ENCODE assay signal across 24 mouse cellular contexts in the genomic region with DNA sequence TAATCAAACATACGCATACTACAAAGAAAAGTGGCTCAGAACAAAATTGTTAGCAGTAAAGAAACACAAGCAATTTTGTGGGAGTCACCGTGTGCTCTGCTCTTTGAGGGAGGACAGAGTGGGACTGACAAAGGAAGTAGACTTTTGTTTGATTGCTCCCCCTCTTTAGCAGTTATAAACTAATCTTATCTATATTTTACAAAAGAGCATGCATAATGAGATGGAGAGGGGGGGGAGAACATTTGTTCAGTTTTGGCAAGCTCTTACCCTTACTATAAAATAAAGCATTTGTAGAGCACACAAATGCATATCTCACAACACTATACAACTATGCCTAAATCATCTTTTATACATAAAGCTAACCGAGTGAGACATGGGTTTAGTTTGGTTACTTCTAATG.
"Had no signal": no experiment of that assay in that cellular context is flagged by ENCODE, and none has a peak within 500 bp of the region (broad histone marks: within the 10 kb centered on the region; RNA-seq: fewer than 3 reads in every experiment).

No protein-coding gene starts in this region.

- H3K27ac ChIP-seq: embryonic facial prominence, embryonic 10.5 days; embryonic facial prominence, embryonic 12.5 days; embryonic facial prominence, embryonic 13.5 days; embryonic facial prominence, embryonic 15.5 days; forebrain, embryonic 10.5 days; forebrain, embryonic 12.5 days; forebrain, embryonic 13.5 days; forebrain, embryonic 15.5 days; gastrocnemius, adult 2 months; heart, adult 2 months had no signal

- H3K27me3 ChIP-seq: embryonic facial prominence, embryonic 12.5 days; embryonic facial prominence, embryonic 13.5 days; embryonic facial prominence, embryonic 15.5 days; forebrain, embryonic 12.5 days; forebrain, embryonic 13.5 days; forebrain, embryonic 15.5 days had no signal

- H3K36me3 ChIP-seq: embryonic facial prominence, embryonic 10.5 days; embryonic facial prominence, embryonic 12.5 days; embryonic facial prominence, embryonic 13.5 days; embryonic facial prominence, embryonic 15.5 days; forebrain, embryonic 10.5 days; forebrain, embryonic 12.5 days; forebrain, embryonic 15.5 days had no signal

- DNase-seq: cerebellum, adult 9-10 months; cerebellum, adult 9-11 months; cerebellum, postnatal 10 days; cerebellum, postnatal 14 days; cerebellum, postnatal 25 days; cerebellum, postnatal 36 days; embryo, embryonic 11 days; forebrain, postnatal 0 days; gastrocnemius, adult 2 months; gastrocnemius, postnatal 10 days; gastrocnemius, postnatal 14 days; gastrocnemius, postnatal 25 days; gastrocnemius, postnatal 36 days; heart, adult 18-20 months; heart, adult 2 months had no signal

- H3K9me3 ChIP-seq: embryonic facial prominence, embryonic 10.5 days; embryonic facial prominence, embryonic 12.5 days; embryonic facial prominence, embryonic 13.5 days; embryonic facial prominence, embryonic 15.5 days; forebrain, embryonic 10.5 days; forebrain, embryonic 12.5 days; forebrain, embryonic 13.5 days; forebrain, embryonic 15.5 days had no signal

- H3K4me1 ChIP-seq: embryonic facial prominence, embryonic 10.5 days; embryonic facial prominence, embryonic 12.5 days; embryonic facial prominence, embryonic 13.5 days; embryonic facial prominence, embryonic 15.5 days; forebrain, embryonic 10.5 days; forebrain, embryonic 12.5 days; forebrain, embryonic 13.5 days; forebrain, embryonic 15.5 days had no signal

- H3K9ac ChIP-seq: embryonic facial prominence, embryonic 12.5 days; embryonic facial prominence, embryonic 13.5 days; embryonic facial prominence, embryonic 15.5 days; forebrain, embryonic 12.5 days; forebrain, embryonic 13.5 days; forebrain, embryonic 15.5 days; forebrain, postnatal 0 days had no signal

- H3K4me3 ChIP-seq: embryonic facial prominence, embryonic 10.5 days; embryonic facial prominence, embryonic 12.5 days; embryonic facial prominence, embryonic 13.5 days; embryonic facial prominence, embryonic 15.5 days; erythroblast, embryonic 14.5 days; forebrain, embryonic 10.5 days; forebrain, embryonic 12.5 days; forebrain, embryonic 13.5 days; forebrain, embryonic 15.5 days; gastrocnemius, adult 2 months; heart, adult 2 months had no signal
